Mouse (Mus musculus): Measurements from ENCODE around the gene Plekho2.

- no peak for TF ChIP-seq CTCF (IDR thresholded peaks at IDR 0.05; ENCODE audit: control insufficient read depth, insufficient read depth, insufficient replicate concordance, low read depth, low read length)
- TF ChIP-seq POLR2A (IDR thresholded peaks at IDR 0.05; ENCODE audit: control insufficient read depth, low read depth, low read length), result no peak
Measured at GRCm38 (mm10) chr9:65572837-65573236, 7.0 kb downstream of the Plekho2 start.

Measured in testis, adult 2 months (tissue).